Mouse (Mus musculus) heart, postnatal 14 days (tissue): Measurements from ENCODE around the gene Bahd1. TPM values are rescaled to one million over a fixed set of nuclear protein-coding genes. Genes with fewer than 3 reads are reported as not detected.
A peak's percentile ranks its signal among the peaks of the same experiment; 100 is the strongest.

Experiments
- DNase-seq, 2 experiments: peaks; one replicate each; pipeline ENCODE4 v3.0.0; 2021 to 2022
- intact Hi-C: fragments of 180-260 bp; cut with DNase I; formaldehyde crosslinking; loops from one replicate; pipeline ENCODE4 v1.15.1; 2025
- long read RNA-seq, 2 experiments: library from polyadenylated mRNA; stranded (forward); transcript quantifications; one replicate each; pipeline ENCODE4 v2.0.0; 2021
- total RNA-seq, 2 experiments: library from RNA; stranded (reverse); gene quantifications; 2 replicates each; pipeline ENCODE4 v1.2.3; 2021

The Bahd1 gene
- total RNA-seq, result 10 to 100 TPM; 15.9 to 17.7 TPM
- long read RNA-seq, experiment 1, partial matches to known transcripts, result 1 of 1 reads
- long read RNA-seq, experiment 1, other reads (novel, unspliced or antisense), result 0 of 1 reads
- long read RNA-seq, experiment 2, partial matches to known transcripts, result 0 of 1 reads
- long read RNA-seq, experiment 2, other reads (novel, unspliced or antisense), result 1 of 1 reads

DNA sequence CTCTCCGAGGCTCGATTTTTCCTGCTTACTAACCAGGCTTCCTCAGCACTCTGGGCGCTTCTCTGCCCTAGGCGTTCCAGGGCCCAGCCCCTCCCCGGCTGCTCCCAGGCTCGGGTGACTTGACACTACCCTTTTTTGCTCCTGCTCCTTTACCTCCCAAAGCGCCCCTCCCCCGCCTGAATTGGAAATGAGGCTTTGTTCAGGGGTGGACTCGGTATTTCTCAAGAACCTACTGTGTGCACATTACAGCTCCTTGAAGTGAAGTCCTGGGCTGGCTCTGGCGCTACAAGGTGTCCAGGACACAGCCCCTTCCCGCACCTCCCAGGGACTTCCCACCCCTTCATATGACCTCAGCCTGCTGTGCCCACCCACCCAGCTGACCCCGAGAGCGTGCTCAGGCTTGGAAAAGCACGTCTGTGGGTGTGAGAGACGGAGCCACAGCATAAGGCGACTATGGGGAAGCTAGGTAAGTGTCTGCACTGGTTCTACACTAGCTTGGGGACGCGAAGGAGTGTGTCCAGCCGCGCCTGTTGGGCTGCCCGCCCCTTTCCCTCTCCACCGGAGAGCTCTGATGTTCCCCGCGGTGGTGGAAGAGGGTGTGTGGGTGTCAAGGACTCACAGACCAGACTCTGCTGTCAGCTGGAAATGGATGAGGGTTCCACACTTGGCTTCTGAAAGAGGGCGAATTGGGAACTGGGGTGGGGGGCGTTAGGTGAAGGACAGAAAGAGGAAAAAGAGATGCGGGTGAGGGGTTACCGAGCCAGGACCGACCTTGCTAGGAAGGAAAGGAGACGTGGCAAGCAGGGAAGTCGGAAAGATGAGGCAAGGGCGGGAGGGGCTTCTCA is at the start of gene Bahd1:
Bahd1 (plus strand) TSS at position 397 of the 845 bp plus-strand sequence.
- DNase-seq, result peak; percentile 31 to 35
- intact Hi-C loops, result loop anchor here (10.0 kb wide), 1 partner anchor 285 kb away; no protein-coding TSS in a partner anchor

DNA sequence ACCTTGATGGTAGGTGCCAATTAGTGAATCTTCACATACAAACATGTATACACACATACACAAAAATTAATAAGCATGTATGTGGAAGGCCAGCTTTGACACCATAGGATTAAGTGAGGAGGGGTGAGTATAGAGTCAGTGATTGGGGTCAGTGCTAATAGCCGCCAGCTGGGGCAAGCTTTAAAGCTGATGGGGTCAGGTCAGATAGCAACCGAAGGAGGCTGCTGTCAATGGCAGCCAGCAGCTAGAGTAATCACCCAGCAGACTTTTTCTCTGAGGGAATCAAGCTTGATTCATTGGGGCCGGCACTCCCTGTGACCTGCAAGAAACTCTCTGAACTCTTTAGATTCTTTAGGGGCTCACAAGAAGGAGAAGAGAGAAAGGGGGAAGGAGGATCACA is 48.4 kb upstream of the Bahd1 start:
- no peak for DNase-seq
- intact Hi-C loops, result no loop called here

DNA sequence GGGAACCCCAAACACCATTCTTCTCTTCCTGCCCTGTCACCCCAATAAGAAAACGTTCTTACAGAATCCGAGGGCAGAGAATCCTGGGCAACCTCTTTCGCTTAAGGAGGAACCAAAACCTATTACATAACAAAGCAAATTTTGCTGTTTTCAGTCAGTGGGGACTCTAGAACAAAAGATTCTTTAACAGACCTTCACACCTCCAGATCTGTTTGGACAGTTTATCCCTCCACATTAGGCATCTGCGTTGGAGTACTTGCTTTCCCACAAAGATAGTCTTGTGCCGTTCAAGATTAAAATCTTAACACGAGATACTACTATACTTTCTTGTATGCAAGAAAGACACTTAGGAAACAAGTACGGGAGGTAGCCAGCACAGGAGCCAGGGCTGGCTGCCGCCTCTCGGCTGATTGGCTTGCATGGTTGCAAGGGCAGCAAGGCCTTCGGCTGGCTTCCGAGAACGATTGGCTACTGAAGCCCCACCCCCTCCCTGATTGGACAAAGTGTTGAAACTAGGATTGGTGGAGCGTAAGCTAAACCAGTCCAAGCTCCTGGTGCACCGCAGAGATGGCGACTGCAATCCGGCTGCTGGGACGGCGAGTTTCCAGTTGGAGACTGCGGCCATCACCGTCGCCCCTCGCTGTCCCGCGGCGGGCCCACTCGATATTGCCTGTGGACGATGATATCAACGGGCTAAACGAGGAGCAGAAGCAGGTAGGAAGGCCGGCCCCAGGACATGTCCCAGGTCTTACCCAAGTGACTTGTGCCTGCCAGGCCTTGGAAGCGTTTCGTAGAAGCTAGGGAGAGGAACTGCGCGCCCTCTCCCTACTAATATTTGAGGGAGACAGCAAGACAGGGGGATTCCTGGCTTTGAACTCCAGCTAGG is 38.5 kb upstream of the Bahd1 start, which contains the start of gene Ivd:
Ivd (plus strand) TSS at position 501 of the 886 bp plus-strand sequence.
- intact Hi-C loops, result no loop called here
- DNase-seq, result peak; percentile 86 to 89

DNA sequence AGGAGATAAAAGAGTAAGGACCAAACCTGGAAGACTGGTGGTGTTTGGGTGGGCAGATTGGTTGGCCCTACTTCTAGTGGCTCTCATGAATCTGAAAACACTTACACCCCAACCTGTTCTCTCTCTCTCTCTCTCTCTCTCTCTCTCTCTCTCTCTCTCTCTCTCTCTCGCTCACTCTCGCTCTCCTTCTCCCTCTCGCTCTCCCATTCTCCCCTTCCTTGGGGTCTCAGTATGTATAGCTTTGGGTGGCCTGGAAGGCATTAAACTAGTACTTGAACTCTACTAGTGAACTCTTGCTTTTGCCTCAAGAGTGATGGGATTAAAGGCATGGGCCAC is 37.9 kb upstream of the Bahd1 start:
- no peak for DNase-seq
- intact Hi-C loops, result no loop called here

DNA sequence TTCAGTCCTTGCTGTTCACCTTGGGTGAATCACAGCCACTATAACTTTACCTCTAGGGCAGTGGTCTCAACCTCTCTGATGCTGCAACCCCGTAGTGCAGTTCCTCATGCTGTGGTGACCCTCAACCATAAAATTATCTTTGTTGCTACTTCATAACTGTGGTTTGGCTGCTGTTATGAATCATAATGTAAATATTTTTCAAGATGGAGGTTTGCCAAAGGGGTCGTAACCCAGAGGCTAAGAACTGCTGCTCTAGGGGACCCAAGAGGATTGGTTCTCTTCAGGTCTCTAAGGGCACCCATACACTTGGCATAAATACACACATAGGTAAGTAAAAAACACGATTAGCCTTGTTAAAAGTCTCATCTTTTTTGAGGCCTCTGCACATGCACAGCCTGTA is 29.6 kb upstream of the Bahd1 start:
- no peak for DNase-seq
- intact Hi-C loops, result no loop called here

DNA sequence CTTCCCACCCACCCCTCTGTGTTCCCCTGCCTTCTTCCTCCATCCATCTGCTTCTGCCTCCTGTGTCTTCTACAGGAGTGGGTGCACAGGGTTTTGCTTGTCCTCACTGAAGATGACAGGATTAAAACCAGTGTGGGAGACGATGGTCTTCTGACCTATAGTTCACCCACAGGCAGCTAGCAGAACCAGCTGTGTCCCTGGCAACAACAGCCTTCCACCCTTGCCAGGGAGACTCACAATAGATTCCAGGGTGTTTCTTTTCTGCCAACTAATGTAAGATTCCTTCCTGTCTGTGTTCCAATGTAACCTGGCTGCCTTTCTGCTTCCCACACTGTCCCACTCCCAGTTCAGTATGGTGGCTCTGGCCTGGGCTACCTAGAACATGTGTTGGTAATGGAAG is 29.1 kb upstream of the Bahd1 start:
- intact Hi-C loops, result no loop called here
- no peak for DNase-seq

DNA sequence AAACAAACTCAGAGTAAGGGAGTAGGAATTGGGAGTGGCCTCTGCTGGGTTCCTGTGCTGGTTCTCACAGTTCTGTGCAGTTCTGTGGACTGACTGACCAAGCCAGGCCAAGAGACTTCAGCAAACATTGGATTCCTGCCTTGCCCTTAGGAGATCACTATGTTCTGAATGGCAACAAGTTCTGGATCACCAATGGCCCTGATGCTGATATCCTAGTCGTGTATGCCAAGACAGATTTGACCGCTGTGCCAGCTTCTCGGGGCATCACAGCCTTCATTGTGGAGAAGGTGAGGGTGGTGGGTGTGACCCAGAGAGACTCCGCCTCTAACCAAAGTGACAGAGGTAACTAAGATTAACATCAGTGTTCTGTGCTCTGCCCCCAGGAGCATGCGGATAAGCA is 27.2 kb upstream of the Bahd1 start:
- no peak for DNase-seq
- intact Hi-C loops, result no loop called here

DNA sequence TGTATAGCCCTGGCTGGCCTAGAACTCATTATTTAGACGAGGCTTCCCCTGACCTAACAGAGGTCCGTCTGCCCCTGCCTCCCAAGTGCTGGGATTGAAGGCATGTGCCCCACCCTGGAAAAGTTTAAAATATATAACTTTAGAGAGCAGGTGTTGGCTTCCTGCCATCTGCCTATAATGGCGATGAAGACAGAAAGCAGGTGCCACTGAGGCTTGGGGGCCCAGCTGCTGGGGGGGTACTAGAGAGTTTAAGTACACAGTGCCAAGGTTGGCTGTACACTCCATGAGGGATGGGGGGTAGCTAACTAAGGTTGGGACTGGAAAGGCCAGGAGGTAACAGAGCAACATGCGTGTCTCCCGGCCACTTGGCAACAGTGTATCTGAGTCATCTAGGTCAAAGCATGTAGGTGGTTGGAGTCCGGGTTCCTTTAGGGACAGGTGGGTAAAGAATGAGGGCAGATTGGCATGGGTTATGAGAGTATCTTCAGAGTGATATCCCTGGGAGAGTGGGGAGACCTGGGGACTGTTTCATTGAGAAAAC is 26.2 kb upstream of the Bahd1 start:
- intact Hi-C loops, result no loop called here
- DNase-seq, result no peak

DNA sequence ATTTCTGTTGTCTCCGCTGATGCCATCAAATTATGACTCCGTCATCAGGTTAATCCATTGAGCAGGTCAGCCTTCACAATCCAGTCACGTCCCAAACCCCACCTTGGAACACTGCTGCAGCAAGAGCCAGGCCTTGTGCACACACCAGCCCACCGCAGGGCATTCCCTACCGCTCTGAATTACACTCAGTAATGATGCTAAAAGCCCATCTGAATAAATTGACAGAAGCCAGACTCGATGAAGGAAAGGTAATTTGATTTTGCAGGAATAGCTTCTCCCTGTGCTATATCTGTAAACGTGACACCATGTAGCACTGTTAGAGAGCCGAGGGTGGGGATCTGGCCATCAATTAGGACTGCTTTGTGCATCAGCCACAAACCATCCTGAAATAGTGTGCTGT is 24.9 kb upstream of the Bahd1 start:
- intact Hi-C loops, result no loop called here
- no peak for DNase-seq

DNA sequence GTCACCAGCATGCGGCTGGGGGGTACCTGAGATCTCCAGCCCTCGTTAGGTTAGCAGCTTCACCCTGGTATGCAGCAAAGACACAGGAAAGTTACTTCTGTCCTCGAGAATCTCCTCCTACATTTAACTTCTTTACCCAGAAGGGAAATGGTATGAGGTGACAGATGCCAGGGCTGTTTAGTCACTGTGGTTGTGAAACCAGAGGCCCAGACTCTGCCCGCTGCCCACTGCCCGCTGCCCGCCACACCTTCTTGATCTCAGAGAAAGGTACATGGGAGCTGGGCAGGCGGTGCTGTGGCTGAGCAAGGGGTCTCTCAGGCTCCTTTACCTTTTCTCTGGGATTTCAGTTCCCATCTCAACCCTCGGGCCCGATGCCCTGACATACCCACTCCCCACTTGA is 23.7 kb upstream of the Bahd1 start:
- no peak for DNase-seq
- intact Hi-C loops, result no loop called here

DNA sequence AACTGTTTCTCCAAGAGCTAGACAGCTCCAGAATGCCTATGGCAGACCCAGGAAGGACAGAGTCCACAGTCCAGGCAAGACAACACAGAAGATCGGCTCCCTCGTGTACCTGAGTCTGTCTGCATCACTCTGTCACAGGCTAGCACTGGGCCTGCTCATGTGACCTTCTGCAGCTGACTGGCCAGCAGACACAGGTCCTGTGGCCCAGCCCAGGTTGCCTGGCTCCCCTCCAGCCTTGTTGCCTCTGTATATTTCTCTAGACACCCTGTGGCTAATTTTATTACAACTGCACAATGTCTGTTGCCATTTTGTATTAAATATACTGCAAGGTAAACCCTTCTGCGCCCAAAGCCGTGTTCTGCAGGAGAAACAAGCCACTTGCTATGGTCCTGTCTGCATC is 19.2 kb upstream of the Bahd1 start:
- intact Hi-C loops, result loop anchor here (5.0 kb wide), 1 partner anchor 394 kb away; no protein-coding TSS in a partner anchor
- DNase-seq, result no peak

DNA sequence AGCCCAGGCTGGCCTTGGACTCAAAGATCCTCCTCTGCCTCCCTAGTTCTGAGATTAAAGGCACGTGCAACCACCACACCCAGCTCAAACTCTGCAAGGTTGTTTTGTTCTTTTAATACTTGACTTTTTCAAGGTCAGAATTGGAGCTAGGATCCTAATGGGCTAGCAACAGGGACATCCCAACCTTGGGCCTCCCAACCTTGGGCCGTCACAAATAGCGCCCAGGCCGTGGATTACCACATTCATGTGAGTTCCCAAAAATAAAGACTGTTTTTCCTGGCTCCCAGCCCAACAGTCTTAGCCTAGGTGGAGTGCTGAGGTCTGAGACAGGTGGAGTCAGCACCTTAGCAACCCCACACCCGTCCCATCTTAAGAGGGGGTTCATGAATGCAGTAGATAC is 18.2 kb upstream of the Bahd1 start:
- no peak for DNase-seq
- intact Hi-C loops, result loop anchor here (2.0 to 5.0 kb wide), 2 partner anchors 243 to 395 kb away; no protein-coding TSS in a partner anchor

DNA sequence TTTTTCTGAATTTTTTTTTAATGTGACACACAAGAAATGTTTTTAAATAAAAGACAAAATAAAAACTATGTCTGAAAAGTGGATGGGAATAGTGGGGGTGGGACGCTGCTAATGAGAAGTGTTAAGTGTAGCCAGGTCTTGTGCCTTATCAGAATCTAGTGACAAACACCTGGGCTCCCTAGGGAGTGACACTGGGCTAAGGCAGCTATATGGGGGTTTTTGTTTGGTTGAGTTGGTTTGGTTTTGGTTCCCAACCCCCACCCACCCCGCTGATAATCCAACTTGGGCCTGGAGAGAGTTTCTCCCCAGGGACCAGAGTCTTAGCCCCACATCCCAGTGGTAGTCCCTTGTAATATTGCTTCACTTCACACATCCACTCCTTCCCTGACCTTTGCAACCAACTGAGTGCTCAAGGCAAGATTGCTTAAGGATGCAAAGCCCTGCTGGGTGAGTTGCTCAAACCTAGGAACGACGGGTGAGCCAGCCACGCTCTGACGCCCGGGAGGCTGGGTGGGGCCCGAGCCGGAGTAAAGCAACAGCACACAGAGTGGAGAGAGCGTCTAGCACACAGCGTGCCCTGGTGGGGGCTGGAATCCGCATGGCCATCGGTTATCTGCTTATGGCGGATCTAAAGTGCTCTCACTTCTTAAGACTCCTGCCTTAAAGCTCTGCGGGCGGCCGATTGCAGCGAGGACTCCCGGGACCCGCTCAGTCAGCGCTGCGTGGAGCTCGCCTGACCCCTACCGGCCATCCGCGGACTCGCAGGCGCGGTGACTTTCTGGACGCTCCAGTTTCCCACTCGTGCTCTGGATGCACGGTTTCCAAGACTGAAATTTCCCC is 17.1 kb upstream of the Bahd1 start:
- peak; percentile 89 to 94 for DNase-seq
- intact Hi-C loops, result loop anchor here (1.0 to 5.0 kb wide), 5 partner anchors 93 to 396 kb away; partner anchors contain the start of gene Inafm2

DNA sequence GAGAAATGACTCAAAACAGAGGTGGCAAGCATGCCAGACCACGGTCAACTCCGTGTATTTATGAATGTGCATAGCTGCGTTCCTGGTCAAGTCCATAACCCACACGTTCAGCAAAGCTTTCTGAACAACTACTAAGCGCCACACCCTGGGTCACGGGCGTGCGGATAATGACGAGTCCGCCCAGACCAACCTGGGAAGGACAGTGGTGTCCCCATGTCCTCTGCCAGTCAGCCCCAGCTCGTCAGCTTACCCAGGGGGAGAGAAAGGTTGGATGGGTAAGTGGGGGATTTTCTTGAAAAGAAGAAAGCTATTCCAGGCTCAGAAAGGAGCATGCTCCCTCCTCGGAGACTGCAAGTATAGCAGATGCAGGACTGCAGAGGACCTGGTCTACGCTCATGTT is 12.7 kb upstream of the Bahd1 start:
- DNase-seq, result no peak
- intact Hi-C loops, result no loop called here

DNA sequence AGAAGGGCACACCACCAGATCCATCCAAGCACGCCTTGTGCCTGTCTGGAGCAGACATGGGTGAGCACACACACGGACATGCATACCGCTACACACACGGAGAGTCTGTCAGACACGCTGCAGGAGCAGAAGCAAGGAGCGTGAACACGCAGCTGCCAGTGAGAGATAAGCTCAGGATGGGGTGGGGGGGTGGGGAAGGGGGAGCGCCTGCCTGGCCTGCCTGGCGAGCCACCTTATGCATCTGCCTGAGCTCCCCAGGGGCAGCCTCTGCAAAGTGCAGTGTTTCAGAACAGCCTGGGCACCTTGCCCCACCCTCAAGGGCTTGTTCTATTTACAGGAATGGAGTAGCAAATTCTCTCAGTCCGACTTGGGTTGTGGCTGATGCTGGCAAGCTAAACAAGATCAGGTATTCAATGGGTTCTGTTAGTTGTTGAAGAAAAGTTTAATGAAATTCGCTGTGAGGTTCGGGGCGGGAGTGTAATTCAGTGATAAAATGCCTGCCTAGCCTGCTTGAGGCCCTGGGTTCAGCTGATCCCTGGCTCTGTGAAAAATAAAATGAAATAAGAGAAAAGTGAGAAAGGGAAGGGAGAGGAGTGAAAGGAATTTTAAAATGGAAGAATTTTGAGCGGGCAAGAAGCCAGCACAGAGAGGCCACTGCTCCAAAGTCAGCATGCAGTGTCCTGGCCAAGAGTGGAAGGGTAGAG is 12.2 kb upstream of the Bahd1 start:
- peak; percentile 42 to 61 for DNase-seq
- intact Hi-C loops, result no loop called here

DNA sequence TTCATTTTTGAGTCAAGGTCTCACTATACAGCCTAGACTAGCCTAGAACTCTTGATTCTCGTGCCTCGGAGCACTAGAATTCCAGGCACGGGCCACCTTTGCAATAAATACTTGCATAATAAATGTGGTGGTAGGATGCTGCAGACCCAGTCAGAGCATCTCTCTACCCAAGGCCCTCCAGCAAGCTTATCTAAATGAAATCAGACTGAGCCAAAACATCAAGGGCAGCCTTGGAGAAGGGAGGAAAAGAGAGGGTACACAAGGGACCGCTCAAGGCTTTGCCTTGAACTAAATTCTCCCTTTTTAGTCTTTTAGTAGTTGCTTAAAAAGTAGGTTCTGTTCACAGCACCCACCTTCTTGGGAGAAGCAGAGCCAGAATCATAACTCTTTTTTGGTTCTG is 9.0 kb upstream of the Bahd1 start:
- intact Hi-C loops, result no loop called here
- no peak for DNase-seq

DNA sequence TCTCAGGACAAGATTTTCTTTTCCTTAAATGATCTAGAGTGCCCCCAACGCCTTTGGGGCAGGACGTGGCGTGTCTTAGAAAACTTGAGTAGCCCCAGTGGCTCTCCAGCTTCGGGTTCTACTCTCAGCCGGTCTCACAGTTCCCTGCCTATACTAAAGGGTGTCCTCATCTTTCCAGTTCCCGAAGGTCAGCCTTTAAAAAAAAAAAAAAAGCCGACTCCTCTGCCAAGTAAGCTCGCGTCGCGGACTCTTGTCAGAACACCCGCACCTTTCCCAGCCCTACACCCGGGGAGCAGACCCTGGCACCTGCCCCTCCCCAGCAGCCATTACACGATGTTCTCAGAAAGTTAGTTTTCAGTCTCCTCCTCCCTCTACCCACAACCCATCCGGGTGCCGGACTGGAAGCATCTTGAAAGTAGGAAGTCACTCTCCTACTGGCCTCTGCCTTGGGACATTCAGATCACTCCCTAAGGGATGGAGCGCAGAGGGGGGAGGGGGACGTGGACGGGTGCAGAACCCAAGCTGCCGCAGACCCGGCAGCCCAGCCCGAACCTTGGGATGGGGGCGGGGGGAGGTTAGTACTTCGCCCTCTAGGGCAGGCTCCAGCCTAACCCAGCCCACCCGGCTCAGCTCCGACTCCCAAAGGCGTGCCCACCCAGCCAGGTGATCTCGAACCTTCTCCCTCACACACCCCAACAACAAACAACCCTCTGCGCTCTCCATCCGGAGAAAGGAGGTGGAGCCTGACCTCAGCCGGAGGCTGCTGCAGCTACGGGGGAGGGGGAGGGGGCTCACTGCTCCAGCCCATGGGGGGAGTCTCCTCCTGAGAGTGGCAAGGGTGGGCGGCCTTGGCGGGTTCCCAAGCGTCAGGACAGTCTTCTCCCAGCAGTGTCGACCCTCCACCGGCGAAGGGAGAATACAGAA is 3.9 kb upstream of the Bahd1 start:
- peak; percentile 37 to 48 for DNase-seq
- intact Hi-C loops, result no loop called here

DNA sequence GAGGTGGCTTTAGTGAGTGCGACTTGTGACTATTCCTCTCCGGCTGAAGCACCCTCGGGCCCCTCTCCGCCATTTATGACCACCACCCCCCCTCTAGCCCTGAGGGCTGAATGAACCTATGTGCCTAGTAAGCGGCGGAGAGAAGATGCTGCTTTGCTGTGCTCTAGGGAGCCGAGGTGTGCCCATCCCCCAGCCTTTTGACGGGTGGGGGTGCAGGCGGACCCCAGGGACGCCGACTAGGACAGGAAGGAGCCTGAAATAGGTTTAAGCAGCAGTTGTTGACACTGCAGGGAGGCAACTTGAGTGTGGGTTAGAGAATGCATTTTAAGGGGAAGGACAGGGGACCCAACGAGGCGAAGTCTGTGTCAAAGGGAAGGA is 3.3 kb upstream of the Bahd1 start:
- intact Hi-C loops, result no loop called here
- DNase-seq, result peak in 1 of 2 experiments; percentile 28
